Mouse (Mus musculus): Measurements from ENCODE around the gene Eif3g. TPM values are rescaled to one million over a fixed set of nuclear protein-coding genes. Genes with fewer than 3 reads are reported as not detected.
A peak's percentile ranks its signal among the peaks of the same experiment; 100 is the strongest.

Eif3g gene
- total and polyA plus RNA-seq, 3 experiments, result 211 to 392 (median 293) TPM

DNA sequence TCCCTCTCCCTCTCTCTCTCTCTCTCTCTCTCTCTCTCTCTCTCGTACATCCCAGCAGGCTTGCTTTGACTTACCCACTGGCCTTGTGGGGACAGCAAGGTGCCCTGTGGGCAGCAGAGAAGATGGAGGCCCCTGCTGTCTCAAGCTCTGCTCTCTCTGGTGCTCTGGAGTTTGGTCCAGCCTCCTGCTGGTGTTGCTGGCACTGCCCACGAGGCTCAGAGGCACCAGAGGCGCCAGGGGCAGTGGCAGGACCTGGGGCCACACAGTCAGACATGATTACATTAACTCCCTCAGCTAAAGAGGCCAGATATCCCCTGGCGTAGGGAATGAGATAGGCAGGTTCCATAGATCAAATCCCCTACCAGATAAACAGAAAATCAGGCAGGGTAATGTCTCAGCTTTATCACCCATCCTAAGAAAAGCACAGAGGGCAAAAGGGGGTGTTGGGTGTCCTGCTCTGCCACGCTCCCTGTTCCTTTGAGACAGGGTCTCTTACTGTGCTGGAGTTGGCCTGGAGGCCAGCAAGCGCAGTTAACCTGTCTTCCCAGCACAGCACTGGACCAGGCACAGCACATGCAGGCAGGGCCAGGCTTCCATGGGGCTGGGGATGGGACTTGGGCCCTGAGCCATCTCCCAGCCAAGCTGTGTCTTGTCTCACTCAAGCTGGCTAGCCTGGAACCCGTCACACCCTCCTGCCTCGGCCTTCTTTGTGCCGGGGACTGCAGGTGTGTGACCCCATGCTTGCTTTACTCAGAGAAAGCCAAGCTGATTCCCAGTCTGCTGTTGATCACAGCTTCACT lies 21.9 kb downstream of the Eif3g start:
- no peak for TF ChIP-seq MEF2A (IDR thresholded peaks at IDR 0.05; ENCODE audit: borderline replicate concordance, low read depth, low read length)
- TF ChIP-seq NRF1 (IDR thresholded peaks at IDR 0.05; ENCODE audit: low read depth, low read length), result no peak
- no peak for TF ChIP-seq NELFE (IDR thresholded peaks at IDR 0.05; ENCODE audit: low read depth, low read length)
- no peak for TF ChIP-seq RAD21 (IDR thresholded peaks at IDR 0.05; ENCODE audit: low read depth, low read length)
- TF ChIP-seq USF2 (conservative IDR thresholded peaks at IDR 0.05; ENCODE audit: low read depth, low read length), result no peak
- no peak for TF ChIP-seq HCFC1 (IDR thresholded peaks at IDR 0.05; ENCODE audit: low read depth, low read length)
- TF ChIP-seq MAZ (IDR thresholded peaks at IDR 0.05; ENCODE audit: low read depth, low read length), result no peak
- no peak for TF ChIP-seq POLR2AphosphoS2 (IDR thresholded peaks at IDR 0.05; ENCODE audit: low read depth, low read length)
- TF ChIP-seq EP300 (IDR thresholded peaks at IDR 0.05; ENCODE audit: low read length), result no peak
- no peak for TF ChIP-seq MXI1 (IDR thresholded peaks at IDR 0.05; ENCODE audit: low read depth, low read length)
- TF ChIP-seq SMC3 (IDR thresholded peaks at IDR 0.05; ENCODE audit: low read depth, low read length), result no peak
- no peak for TF ChIP-seq ZNF384 (IDR thresholded peaks at IDR 0.05; ENCODE audit: low read depth, low read length)
- TF ChIP-seq MAFK (IDR thresholded peaks at IDR 0.05; ENCODE audit: insufficient replicate concordance, low read length), result no peak
- no peak for TF ChIP-seq TCF12 (IDR thresholded peaks at IDR 0.05; ENCODE audit: low read depth, low read length)
- TF ChIP-seq SIN3A (IDR thresholded peaks at IDR 0.05; ENCODE audit: low read length), result no peak
- TF ChIP-seq IRF4 (IDR thresholded peaks at IDR 0.05; ENCODE audit: low read depth, low read length), result no peak
- no peak for TF ChIP-seq CHD1 (IDR thresholded peaks at IDR 0.05; ENCODE audit: low read depth, low read length)
- H3K4me3 ChIP-seq (replicated peaks in 1 of 3; ENCODE audit: low read depth in 2 of 3, low read length in 2 of 3, poor library complexity in 1 of 3), result peak overlapping the region in 2 of 3 experiments; percentile 40 to 57
- peaks cover 32 to 33% of the 10 kb centered on the region in 2 experiments for H3K36me3 ChIP-seq (replicated peaks in 1 of 2; ENCODE audit: control insufficient read depth in 1 of 2, insufficient read depth in 1 of 2, low read length in 1 of 2)
- H3K4me1 ChIP-seq (ENCODE audit: control insufficient read depth in 1 of 2, insufficient read depth in 2 of 2), result peaks cover 22 to 23% of the 10 kb centered on the region in 2 experiments
- H3K27me3 ChIP-seq (replicated peaks), result peaks cover 18% of the 10 kb centered on the region
- DNase-seq (ENCODE audit: extremely low read depth), result no peak
- no peaks in the 10 kb centered on the region for H3K9me3 ChIP-seq (replicated peaks; ENCODE audit: low read length)
- H3K4me2 ChIP-seq (ENCODE audit: insufficient read depth, low read depth, poor library complexity, severe bottlenecking), result peak overlapping the region; percentile 4
- H3K9ac ChIP-seq (ENCODE audit: insufficient read depth, low read depth), result peak overlapping the region; percentile 83
- H3K27ac ChIP-seq (ENCODE audit: insufficient read depth, low read depth), result peak overlapping the region; percentile 97
- dilution Hi-C loops (cut with MboI; ENCODE audit: extremely low pct_ligation_motif_present, extremely low pct_unique_long_range_greater_than_20kb, low sequenced_read_pairs), result no loop called here
- H3K79me2 ChIP-seq (replicated peaks; ENCODE audit: control insufficient read depth, extremely low read depth, insufficient read depth, poor library complexity, severe bottlenecking), result no peaks in the 10 kb centered on the region
- in situ Hi-C loops (cut with MboI; ENCODE audit: low pct_ligation_motif_present, low pct_unique_long_range_greater_than_20kb, low sequenced_read_pairs), result no loop called here

DNA sequence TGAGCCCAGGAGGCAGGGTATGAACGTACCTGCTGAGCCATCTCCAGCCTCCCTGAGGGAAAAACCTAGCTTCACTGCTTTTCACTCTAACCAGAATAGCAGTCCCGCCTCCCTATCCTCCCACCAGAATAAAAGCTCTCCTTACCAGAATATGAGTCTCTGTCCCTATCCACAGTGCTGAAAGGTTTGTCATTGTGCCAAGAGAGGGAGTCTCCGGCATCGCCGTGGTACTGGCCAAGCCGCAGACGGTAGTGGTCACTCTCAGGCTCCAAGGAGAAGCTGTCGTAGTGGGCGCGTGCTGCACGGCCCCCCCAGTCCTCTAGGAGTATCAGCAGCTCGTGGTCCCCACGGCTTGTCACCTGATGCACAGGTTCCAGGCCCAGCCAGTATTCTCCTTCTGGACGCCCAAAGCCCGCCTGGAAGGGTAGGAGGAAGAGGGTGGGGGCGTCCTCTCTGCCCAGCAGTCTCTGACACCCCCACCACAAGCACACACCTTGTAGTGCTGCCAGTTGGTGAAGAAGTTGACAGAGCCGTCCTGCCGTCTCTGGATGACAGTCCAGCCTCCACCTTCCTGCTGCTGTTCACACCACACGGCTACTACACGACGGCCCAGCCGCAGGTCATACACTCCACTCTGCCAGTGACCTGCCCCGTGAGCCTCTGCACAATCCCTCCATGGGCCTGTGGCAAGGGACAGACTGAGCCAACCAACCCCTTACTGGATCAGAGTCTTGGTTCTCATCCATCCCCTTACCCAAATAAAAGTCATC lies 23.2 kb downstream of the Eif3g start:
- Histone ChIP-seq H3K9ac (ENCODE audit: insufficient read depth, low read depth) (no peak overlapping the region), H3K27ac (ENCODE audit: insufficient read depth, low read depth) (no peak overlapping the region), H3K4me1 (ENCODE audit: control insufficient read depth in 1 of 2, insufficient read depth in 2 of 2) (peaks cover 22 to 23% of the 10 kb centered on the region in 2 experiments), H3K79me2 (replicated peaks; ENCODE audit: control insufficient read depth, extremely low read depth, insufficient read depth, poor library complexity, severe bottlenecking) (no peaks in the 10 kb centered on the region), H3K9me3 (replicated peaks; ENCODE audit: low read length) (no peaks in the 10 kb centered on the region), H3K36me3 (replicated peaks in 1 of 2; ENCODE audit: control insufficient read depth in 1 of 2, insufficient read depth in 1 of 2, low read length in 1 of 2) (peaks cover 43 to 46% of the 10 kb centered on the region in 2 experiments), H3K27me3 (replicated peaks) (peaks cover 23% of the 10 kb centered on the region), H3K4me3 (replicated peaks in 1 of 3; ENCODE audit: low read depth in 2 of 3, low read length in 2 of 3, poor library complexity in 1 of 3) (no peak overlapping the region), H3K4me2 (ENCODE audit: insufficient read depth, low read depth, poor library complexity, severe bottlenecking) (no peak overlapping the region)
- DNase-seq (ENCODE audit: extremely low read depth), result no peak
- TF ChIP-seq MAFK (IDR thresholded peaks at IDR 0.05; ENCODE audit: insufficient replicate concordance, low read length), result no peak
- no peak for TF ChIP-seq MAX (IDR thresholded peaks at IDR 0.05; ENCODE audit: low read length)
- no peak for TF ChIP-seq NRF1 (IDR thresholded peaks at IDR 0.05; ENCODE audit: low read depth, low read length)
- TF ChIP-seq HCFC1 (IDR thresholded peaks at IDR 0.05; ENCODE audit: low read depth, low read length), result no peak
- TF ChIP-seq USF1 (IDR thresholded peaks at IDR 0.05; ENCODE audit: low read depth, low read length), result no peak
- TF ChIP-seq NELFE (IDR thresholded peaks at IDR 0.05; ENCODE audit: low read depth, low read length), result no peak
- no peak for TF ChIP-seq CHD1 (IDR thresholded peaks at IDR 0.05; ENCODE audit: low read depth, low read length)
- TF ChIP-seq CTCF (conservative IDR thresholded peaks at IDR 0.05 in 1 of 2, IDR thresholded peaks at IDR 0.05 in 1 of 2; ENCODE audit: low read depth in 2 of 2, low read length in 2 of 2), result no peak
- TF ChIP-seq KAT2A (IDR thresholded peaks at IDR 0.05; ENCODE audit: insufficient replicate concordance, low read length), result no peak
- no peak for TF ChIP-seq SIN3A (IDR thresholded peaks at IDR 0.05; ENCODE audit: low read length)
- no peak for TF ChIP-seq POLR2A (IDR thresholded peaks at IDR 0.05; ENCODE audit: low read depth, low read length)
- TF ChIP-seq IRF4 (IDR thresholded peaks at IDR 0.05; ENCODE audit: low read depth, low read length), result no peak
- no peak for TF ChIP-seq UBTF (IDR thresholded peaks at IDR 0.05; ENCODE audit: low read depth, low read length)
- TF ChIP-seq TBP (conservative IDR thresholded peaks at IDR 0.05; ENCODE audit: low read depth, low read length), result no peak
- no peak for TF ChIP-seq BHLHE40 (IDR thresholded peaks at IDR 0.05; ENCODE audit: low read depth, low read length)
- no peak for TF ChIP-seq ETS1 (conservative IDR thresholded peaks at IDR 0.05; ENCODE audit: low read depth, low read length)
- dilution Hi-C loops (cut with MboI; ENCODE audit: extremely low pct_ligation_motif_present, extremely low pct_unique_long_range_greater_than_20kb, low sequenced_read_pairs) (no loop called here), in situ Hi-C loops (cut with MboI; ENCODE audit: low pct_ligation_motif_present, low pct_unique_long_range_greater_than_20kb, low sequenced_read_pairs) (no loop called here)
